Mouse (Mus musculus) cerebellum, adult 2 months (tissue): Measurements from ENCODE around the gene Pes1.

Experiments used
- CTCF ChIP-seq: fragments of 200-500 bp; IDR thresholded peaks from 2 replicates; pipeline ENCODE4 v1.5.1; 2011; ENCODE audit warnings: low read depth, mild to moderate bottlenecking, control low read depth, low read length, moderate library complexity, borderline replicate concordance; ENCODE audit not compliant: insufficient read depth
- POLR2A ChIP-seq: fragments of 200-500 bp; IDR thresholded peaks from 2 replicates; pipeline ENCODE4 v1.6.1; 2011; ENCODE audit warnings: low read length, control low read depth, borderline replicate concordance; ENCODE audit not compliant: insufficient read depth

DNA sequence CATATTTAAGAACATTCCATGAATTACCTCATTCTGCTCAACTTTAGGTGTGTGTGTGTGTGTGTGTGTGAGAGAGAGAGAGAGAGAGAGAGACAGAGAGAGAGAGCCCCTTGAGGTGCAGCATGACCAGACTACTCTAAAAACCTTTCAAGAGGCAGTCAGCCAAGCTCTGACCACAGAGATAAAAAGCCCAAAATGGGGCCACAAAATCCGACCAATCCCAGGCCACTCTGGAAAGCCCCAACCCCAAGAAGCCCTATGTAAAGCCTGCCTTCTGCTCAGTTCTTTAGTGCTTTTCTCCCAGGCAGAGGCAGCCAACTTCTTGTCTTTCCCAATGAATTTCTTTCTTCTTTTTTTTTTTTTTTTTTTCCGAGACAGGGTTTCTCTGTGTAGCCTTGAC is 2.9 kb upstream of the Pes1 start:
- TF ChIP-seq CTCF, result no peak
- no peak for TF ChIP-seq POLR2A
